Mouse (Mus musculus) testis, adult 2 months (tissue): ENCODE results near the gene Bicdl1. TPM values are rescaled to one million over a fixed set of nuclear protein-coding genes. Genes with fewer than 3 reads are reported as not detected.
A peak's percentile ranks its signal among the peaks of the same experiment; 100 is the strongest.

Experiments
- H3K27ac ChIP-seq: fragments of 200-500 bp; 2 replicates; pipeline ENCODE4 v1.5.1; 2012; ENCODE audit warnings: low read depth, low read length; ENCODE audit not compliant: control insufficient read depth, insufficient read depth
- H3K27me3 ChIP-seq: fragments of 200-500 bp; 2 replicates; pipeline ENCODE4 v1.6.1; 2012; ENCODE audit warnings: mild to moderate bottlenecking, low read length, moderate library complexity; ENCODE audit not compliant: control insufficient read depth, insufficient read depth
- H3K36me3 ChIP-seq: fragments of 200-500 bp; 2 replicates; pipeline ENCODE4 v1.6.1; 2012; ENCODE audit warnings: mild to moderate bottlenecking, low read length; ENCODE audit not compliant: control insufficient read depth, insufficient read depth
- H3K4me1 ChIP-seq: fragments of 200-500 bp; 2 replicates; pipeline ENCODE4 v1.6.1; 2012; ENCODE audit warnings: low read length; ENCODE audit not compliant: control insufficient read depth, insufficient read depth
- H3K4me3 ChIP-seq: fragments of 200-500 bp; 2 replicates; pipeline ENCODE4 v1.5.1; 2012; ENCODE audit warnings: low read depth, mild to moderate bottlenecking, low read length, moderate library complexity, mixed read lengths; ENCODE audit not compliant: control insufficient read depth
- CTCF ChIP-seq: fragments of 200-500 bp; IDR thresholded peaks from 2 replicates; pipeline ENCODE4 v1.5.1; 2012; ENCODE audit warnings: low read depth, mild to moderate bottlenecking, inconsistent platforms, low read length, moderate library complexity; ENCODE audit not compliant: control insufficient read depth, insufficient read depth, insufficient replicate concordance
- POLR2A ChIP-seq: fragments of 200-500 bp; IDR thresholded peaks from 2 replicates; pipeline ENCODE4 v1.6.1; 2012; ENCODE audit warnings: low read depth, mild to moderate bottlenecking, inconsistent platforms, low read length, moderate library complexity; ENCODE audit not compliant: control insufficient read depth
- polyA plus RNA-seq: library from polyadenylated mRNA; depleted of rRNA; stranded (reverse); fragments of >200 nt; gene quantifications from 2 replicates; pipeline ENCODE4 v1.2.3, GENCODE M21; 2012; rRNA removed

Gene Bicdl1
- 13.2 and 14.0 TPM in 2 replicates for polyA plus RNA-seq

- peak within 1 kb of the TSS; percentile 58; the same call in 1 of the 2 replicates for H3K27ac ChIP-seq
These were observed at the start of gene Bicdl1 for GRCm38 (mm10) chr5:115731001-115731731. Bicdl1 (minus strand) TSS chr5:115731621.

GRCm38 (mm10) chr5:115776911-115777310, 45.5 kb upstream of the Bicdl1 start:
- H3K4me3 ChIP-seq: no peak overlapping the region
- TF ChIP-seq CTCF (no peak), POLR2A (no peak)

More at GRCm38 (mm10) chr5:115731001-115731731, at the start of gene Bicdl1:
- TF ChIP-seq CTCF: no peak
- TF ChIP-seq POLR2A: 0 out of 2 replicates have a peak, but pooled peaks have one; percentile 16
- H3K4me1 ChIP-seq: peaks cover 15% of the 10 kb centered on the region
- H3K36me3 ChIP-seq: no peaks in the 10 kb centered on the region
- peak within 1 kb of the TSS; percentile 90 for H3K4me3 ChIP-seq
- H3K27me3 ChIP-seq: no peaks in the 10 kb centered on the region

GRCm38 (mm10) chr5:115775350-115775749, 43.9 kb upstream of the Bicdl1 start:
- no peak overlapping the region for H3K27ac ChIP-seq

More at GRCm38 (mm10) chr5:115776911-115777310, 45.5 kb upstream of the Bicdl1 start:
- H3K4me1 ChIP-seq: no peaks in the 10 kb centered on the region
- no peaks in the 10 kb centered on the region for H3K36me3 ChIP-seq
- no peak overlapping the region for H3K27ac ChIP-seq
- no peaks in the 10 kb centered on the region for H3K27me3 ChIP-seq

GRCm38 (mm10) chr5:115770048-115770447, 38.6 kb upstream of the Bicdl1 start:
- no peak overlapping the region for H3K4me3 ChIP-seq
- no peaks in the 10 kb centered on the region for H3K36me3 ChIP-seq
- H3K27ac ChIP-seq: no peak overlapping the region
- no peaks in the 10 kb centered on the region for H3K4me1 ChIP-seq
- TF ChIP-seq POLR2A (no peak), CTCF (peak; percentile 86; the same call in 1 of the 2 replicates)
- no peaks in the 10 kb centered on the region for H3K27me3 ChIP-seq

More at GRCm38 (mm10) chr5:115775350-115775749, 43.9 kb upstream of the Bicdl1 start:
- Histone ChIP-seq H3K36me3 (no peaks in the 10 kb centered on the region), H3K4me1 (no peaks in the 10 kb centered on the region), H3K4me3 (no peak overlapping the region), H3K27me3 (no peaks in the 10 kb centered on the region)
- TF ChIP-seq POLR2A: no peak
- no peak for TF ChIP-seq CTCF

GRCm38 (mm10) chr5:115769116-115769515, 37.7 kb upstream of the Bicdl1 start:
- no peak for TF ChIP-seq CTCF
- no peak for TF ChIP-seq POLR2A
- no peaks in the 10 kb centered on the region for H3K4me1 ChIP-seq
- no peaks in the 10 kb centered on the region for H3K36me3 ChIP-seq
- H3K27ac ChIP-seq: no peak overlapping the region
- H3K4me3 ChIP-seq: no peak overlapping the region
- H3K27me3 ChIP-seq: no peaks in the 10 kb centered on the region

- H3K4me3 ChIP-seq: no peak overlapping the region
- no peak overlapping the region for H3K27ac ChIP-seq
- H3K4me1 ChIP-seq: no peaks in the 10 kb centered on the region
- no peaks in the 10 kb centered on the region for H3K36me3 ChIP-seq
- TF ChIP-seq CTCF (no peak), POLR2A (no peak)
- H3K27me3 ChIP-seq: no peaks in the 10 kb centered on the region
These were observed 35.4 kb upstream of the Bicdl1 start for GRCm38 (mm10) chr5:115766821-115767220.

- H3K27me3 ChIP-seq: no peaks in the 10 kb centered on the region
- H3K4me3 ChIP-seq: no peak overlapping the region
- TF ChIP-seq CTCF: no peak
- no peak for TF ChIP-seq POLR2A
- no peak overlapping the region for H3K27ac ChIP-seq
- H3K36me3 ChIP-seq: no peaks in the 10 kb centered on the region
- H3K4me1 ChIP-seq: peaks cover 3% of the 10 kb centered on the region
These were observed 32.6 kb upstream of the Bicdl1 start for GRCm38 (mm10) chr5:115763981-115764380.

GRCm38 (mm10) chr5:115760903-115761302, 29.5 kb upstream of the Bicdl1 start:
- TF ChIP-seq CTCF (no peak), POLR2A (no peak)
- Histone ChIP-seq H3K27ac (no peak overlapping the region), H3K36me3 (no peaks in the 10 kb centered on the region), H3K27me3 (no peaks in the 10 kb centered on the region), H3K4me1 (peaks cover 3% of the 10 kb centered on the region), H3K4me3 (no peak overlapping the region)
